Comparison of ENCODE assay signal across 8 mouse cellular contexts in genomic region chr10:60003847-60004246, GRCm38 (mm10). TPM values are rescaled to one million over a fixed set of nuclear protein-coding genes. Genes with fewer than 3 reads are reported as not detected.
A peak's percentile ranks its signal among the peaks of the same experiment; 100 is the strongest.
DNase-seq lines count a peak whose midpoint lies in the region; ATAC-seq and TF ChIP-seq lines count a peak whose summit lies in the region.

No protein-coding gene starts in this region.

- peak overlapping the region; percentile 98 for H3K27ac ChIP-seq in kidney, postnatal 0 days
- H3K27ac ChIP-seq in embryonic facial prominence, embryonic 11.5 days (replicated peaks; ENCODE audit: low read depth, low read length): peak overlapping the region; percentile 97
- peak overlapping the region; percentile 98 for H3K27ac ChIP-seq in hindbrain, postnatal 0 days
- H3K27ac ChIP-seq in midbrain, embryonic 16.5 days (ENCODE audit: low read length): peak overlapping the region; percentile 99

- peak overlapping the region; percentile 74; the same call in 1 of the 2 replicates for H3K9ac ChIP-seq in kidney, postnatal 0 days (ENCODE audit: low read depth, low read length)
- H3K9ac ChIP-seq in embryonic facial prominence, embryonic 11.5 days (replicated peaks; ENCODE audit: low read length): peak overlapping the region; percentile 46
- H3K9ac ChIP-seq in hindbrain, postnatal 0 days (replicated peaks; ENCODE audit: low read length): peak overlapping the region; percentile 71
- peak overlapping the region; percentile 67 for H3K9ac ChIP-seq in midbrain, embryonic 16.5 days (ENCODE audit: low read depth, low read length)

- no peaks in the 10 kb centered on the region for H3K9me3 ChIP-seq in kidney, postnatal 0 days (replicated peaks; ENCODE audit: low read length)
- H3K9me3 ChIP-seq in embryonic facial prominence, embryonic 11.5 days (replicated peaks; ENCODE audit: control insufficient read depth, low read length): no peaks in the 10 kb centered on the region
- no peaks in the 10 kb centered on the region for H3K9me3 ChIP-seq in hindbrain, postnatal 0 days (ENCODE audit: low read length)
- no peaks in the 10 kb centered on the region for H3K9me3 ChIP-seq in midbrain, embryonic 16.5 days (replicated peaks; ENCODE audit: control insufficient read depth, low read length, poor library complexity, severe bottlenecking)

- H3K36me3 ChIP-seq in kidney, postnatal 0 days (ENCODE audit: insufficient read depth, low read length): peaks cover 4% of the 10 kb centered on the region
- no peaks in the 10 kb centered on the region for H3K36me3 ChIP-seq in embryonic facial prominence, embryonic 11.5 days (replicated peaks; ENCODE audit: control insufficient read depth, insufficient read depth, low read depth, low read length)
- H3K36me3 ChIP-seq in hindbrain, postnatal 0 days (ENCODE audit: insufficient read depth, low read length): peaks cover 3% of the 10 kb centered on the region; the same call in 1 of the 2 replicates
- no peaks in the 10 kb centered on the region for H3K36me3 ChIP-seq in midbrain, embryonic 16.5 days (ENCODE audit: control insufficient read depth, insufficient read depth, low read length)

- peak overlapping the region; percentile 55 for H3K4me3 ChIP-seq in kidney, postnatal 0 days (replicated peaks; ENCODE audit: low read depth, low read length)
- peak overlapping the region; percentile 54 for H3K4me3 ChIP-seq in embryonic facial prominence, embryonic 11.5 days (ENCODE audit: low read depth, low read length)
- H3K4me3 ChIP-seq in hindbrain, postnatal 0 days (ENCODE audit: low read length): peak overlapping the region; percentile 53
- H3K4me3 ChIP-seq in midbrain, embryonic 16.5 days (ENCODE audit: low read depth, low read length): peak overlapping the region; percentile 52

- H3K4me1 ChIP-seq in kidney, postnatal 0 days (replicated peaks; ENCODE audit: insufficient read depth, low read length): peaks cover 10% of the 10 kb centered on the region; the same call in 1 of the 2 replicates
- no peaks in the 10 kb centered on the region for H3K4me1 ChIP-seq in embryonic facial prominence, embryonic 11.5 days (ENCODE audit: control insufficient read depth, insufficient read depth, low read length)
- H3K4me1 ChIP-seq in hindbrain, postnatal 0 days (ENCODE audit: insufficient read depth, low read length): no peaks in the 10 kb centered on the region; the same call in 1 of the 2 replicates
- peaks cover 16% of the 10 kb centered on the region; the same call in 1 of the 2 replicates for H3K4me1 ChIP-seq in midbrain, embryonic 16.5 days (ENCODE audit: control insufficient read depth, insufficient read depth, low read length)

- peak overlapping the region; percentile 74 for H3K4me2 ChIP-seq in kidney, postnatal 0 days (ENCODE audit: low read length)
- peak overlapping the region; percentile 68 for H3K4me2 ChIP-seq in embryonic facial prominence, embryonic 11.5 days (ENCODE audit: low read depth, low read length)
- peak overlapping the region; percentile 79 for H3K4me2 ChIP-seq in hindbrain, postnatal 0 days (ENCODE audit: low read depth, low read length)
- peak overlapping the region; percentile 52 for H3K4me2 ChIP-seq in midbrain, embryonic 16.5 days (ENCODE audit: low read length)

- TF ChIP-seq CTCF in kidney, postnatal 0 days (IDR thresholded peaks at IDR 0.05; ENCODE audit: low read depth): no peak
- no peak for TF ChIP-seq CTCF in hindbrain, postnatal 0 days (IDR thresholded peaks at IDR 0.05; ENCODE audit: low read depth)

- no peak for DNase-seq in kidney, postnatal 0 days (ENCODE audit: low spot score)
- DNase-seq in kidney, postnatal 14 days: no peak
- DNase-seq in embryonic facial prominence, embryonic 11.5 days (ENCODE audit: low spot score): no peak
- no peak for DNase-seq in hindbrain, postnatal 0 days (ENCODE audit: low spot score)
- DNase-seq in ovary, postnatal 14 days (ENCODE audit: low spot score): no peak
- DNase-seq in spleen, postnatal 36 days (ENCODE audit: low spot score in 2 of 2): no peak
- no peak for DNase-seq in cerebellum, adult 11 months

- 72% methylated on average over 9 of the region's 9 CpGs for WGBS in kidney, postnatal 0 days
- 77% methylated on average over 9 of the region's 9 CpGs for WGBS in embryonic facial prominence, embryonic 11.5 days
- 71% methylated on average over 9 of the region's 9 CpGs for WGBS in hindbrain, postnatal 0 days
- WGBS in midbrain, embryonic 16.5 days: 64% methylated on average over 9 of the region's 9 CpGs

- no peak for ATAC-seq in kidney, postnatal 0 days (replicated peaks; ENCODE audit: low FRiP score, low read depth)
- ATAC-seq in embryonic facial prominence, embryonic 11.5 days (replicated peaks; ENCODE audit: insufficient number of reproducible peaks, low FRiP score, low TSS enrichment, low read depth): no peak
- no peak for ATAC-seq in hindbrain, postnatal 0 days
- no peak for ATAC-seq in midbrain, embryonic 16.5 days

- no peaks in the 10 kb centered on the region for H3K27me3 ChIP-seq in kidney, postnatal 0 days (ENCODE audit: insufficient read depth, low read length)
- no peaks in the 10 kb centered on the region for H3K27me3 ChIP-seq in embryonic facial prominence, embryonic 11.5 days (ENCODE audit: control insufficient read depth, insufficient read depth, low read length)
- H3K27me3 ChIP-seq in hindbrain, postnatal 0 days (ENCODE audit: insufficient read depth, low read length): no peaks in the 10 kb centered on the region
- H3K27me3 ChIP-seq in midbrain, embryonic 16.5 days (ENCODE audit: control insufficient read depth, insufficient read depth, low read depth, low read length): no peaks in the 10 kb centered on the region

RNA-seq across cellular contexts. Expression of gene Anapc16, which starts 0.9 kb away (rescaled TPM):
- 103 and 106 TPM in 2 replicates for polyA plus RNA-seq in kidney, postnatal 0 days (2015; fragmentation: Nextera tagmentation; extraction: Ambion mirVana)
- polyA plus RNA-seq in embryonic facial prominence, embryonic 11.5 days (2014; fragmentation: Nextera tagmentation; extraction: Ambion mirVana): 88.7 and 93.8 TPM in 2 replicates
- total RNA-seq in hindbrain, postnatal 0 days (2014; rRNA removed): 62.6 and 70.1 TPM in 2 replicates
- polyA plus RNA-seq in hindbrain, postnatal 0 days (2015; fragmentation: Nextera tagmentation; extraction: Ambion mirVana): 132 and 133 TPM in 2 replicates
- polyA plus RNA-seq in midbrain, embryonic 16.5 days (2015; fragmentation: Nextera tagmentation; extraction: Ambion mirVana): 98.9 and 104 TPM in 2 replicates

RNA-seq across cellular contexts. Expression of gene Ascc1, which starts 1.2 kb away (rescaled TPM):
- 57.8 and 64.1 TPM in 2 replicates for polyA plus RNA-seq in kidney, postnatal 0 days (2015; fragmentation: Nextera tagmentation; extraction: Ambion mirVana)
- polyA plus RNA-seq in embryonic facial prominence, embryonic 11.5 days (2014; fragmentation: Nextera tagmentation; extraction: Ambion mirVana): 43.9 and 48.7 TPM in 2 replicates
- total RNA-seq in hindbrain, postnatal 0 days (2014; rRNA removed): 10.6 and 11.5 TPM in 2 replicates
- 41.8 and 42.9 TPM in 2 replicates for polyA plus RNA-seq in hindbrain, postnatal 0 days (2015; fragmentation: Nextera tagmentation; extraction: Ambion mirVana)
- polyA plus RNA-seq in midbrain, embryonic 16.5 days (2015; fragmentation: Nextera tagmentation; extraction: Ambion mirVana): 54.0 and 54.5 TPM in 2 replicates

RNA-seq across cellular contexts. Expression of gene Ddit4, which starts 52.2 kb away (rescaled TPM):
- 23.0 and 24.0 TPM in 2 replicates for polyA plus RNA-seq in kidney, postnatal 0 days (2015; fragmentation: Nextera tagmentation; extraction: Ambion mirVana)
- 6.3 and 6.9 TPM in 2 replicates for polyA plus RNA-seq in embryonic facial prominence, embryonic 11.5 days (2014; fragmentation: Nextera tagmentation; extraction: Ambion mirVana)
- total RNA-seq in hindbrain, postnatal 0 days (2014; rRNA removed): 55.9 and 76.6 TPM in 2 replicates
- 55.2 and 56.9 TPM in 2 replicates for polyA plus RNA-seq in hindbrain, postnatal 0 days (2015; fragmentation: Nextera tagmentation; extraction: Ambion mirVana)
- 52.7 and 66.3 TPM in 2 replicates for polyA plus RNA-seq in midbrain, embryonic 16.5 days (2015; fragmentation: Nextera tagmentation; extraction: Ambion mirVana)
